ENCODE assay signal across 9 mouse cellular contexts in the genomic region with DNA sequence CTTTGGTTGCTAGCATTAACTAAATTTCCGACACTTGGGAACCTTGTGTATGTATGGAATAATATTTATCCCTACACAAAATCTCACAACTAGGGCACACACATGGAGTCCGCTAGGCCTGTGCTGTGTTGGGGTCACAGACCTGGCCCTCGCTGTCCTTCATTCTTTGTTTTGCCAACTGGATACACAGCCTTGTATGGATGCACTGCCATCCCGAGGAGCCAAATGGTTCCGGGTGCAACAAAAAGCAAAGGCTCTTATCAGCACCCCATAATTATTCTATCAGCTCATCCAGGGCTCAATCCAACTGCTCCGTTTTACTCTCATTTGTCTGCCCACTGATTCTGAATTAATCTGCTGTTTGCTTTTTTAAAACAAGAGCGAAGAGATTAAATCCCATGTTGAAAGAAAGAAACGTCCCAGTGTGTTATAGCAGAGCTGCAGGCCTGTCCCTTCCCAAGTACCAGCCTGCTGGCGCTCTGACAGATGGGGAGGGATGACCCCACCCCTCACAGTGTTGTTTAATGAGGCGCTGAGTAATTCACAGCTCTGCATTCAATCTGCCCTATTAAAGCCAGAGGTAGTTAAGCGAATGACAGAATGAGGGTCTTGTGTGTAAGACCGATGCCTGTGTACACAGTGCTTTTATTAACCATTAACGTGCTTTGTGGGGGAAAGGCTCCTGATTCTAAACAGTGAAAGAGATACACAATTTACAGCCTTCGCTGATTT.
DNase-seq lines count a peak whose midpoint lies in the region; ATAC-seq and TF ChIP-seq lines count a peak whose summit lies in the region.
"Had no signal": no experiment of that assay in that cellular context is flagged by ENCODE, and none has a peak within 500 bp of the region (broad histone marks: within the 10 kb centered on the region; RNA-seq: fewer than 3 reads in every experiment).

No protein-coding gene starts in this region.

- H3K4me2 ChIP-seq in neural tube, embryonic 14.5 days (ENCODE audit: low read depth, low read length), result 0 out of 2 replicates have a peak overlapping the region, but pooled peaks have one; percentile 7
- H3K4me2 ChIP-seq in heart, embryonic 12.5 days, result no peak overlapping the region
- H3K4me2 ChIP-seq: lung, embryonic 15.5 days had no signal

- H3K27ac ChIP-seq in layer of hippocampus, adult 2 months, result no peak overlapping the region
- no peak overlapping the region for H3K27ac ChIP-seq in embryonic facial prominence, embryonic 10.5 days (replicated peaks)
- H3K27ac ChIP-seq in neural tube, embryonic 14.5 days (ENCODE audit: low read depth, low read length), result peak overlapping the region; percentile 30
- no peak overlapping the region for H3K27ac ChIP-seq in heart, embryonic 12.5 days (ENCODE audit: poor library complexity, severe bottlenecking)
- H3K27ac ChIP-seq: lung, embryonic 15.5 days had no signal

- H3K36me3 ChIP-seq in embryonic facial prominence, embryonic 10.5 days (replicated peaks), result no peaks in the 10 kb centered on the region
- H3K36me3 ChIP-seq in neural tube, embryonic 14.5 days (ENCODE audit: control insufficient read depth, insufficient read depth, low read length), result no peaks in the 10 kb centered on the region
- no peaks in the 10 kb centered on the region for H3K36me3 ChIP-seq in heart, embryonic 12.5 days
- H3K36me3 ChIP-seq: lung, embryonic 15.5 days had no signal

- no peaks in the 10 kb centered on the region for H3K9me3 ChIP-seq in embryonic facial prominence, embryonic 10.5 days
- no peaks in the 10 kb centered on the region for H3K9me3 ChIP-seq in neural tube, embryonic 14.5 days (ENCODE audit: control insufficient read depth, low read length)
- H3K9me3 ChIP-seq in heart, embryonic 12.5 days (replicated peaks), result no peaks in the 10 kb centered on the region
- H3K9me3 ChIP-seq: lung, embryonic 15.5 days had no signal

- peak overlapping the region; percentile 19; the same call in 1 of the 2 replicates for H3K4me3 ChIP-seq in layer of hippocampus, adult 2 months
- H3K4me3 ChIP-seq in embryonic facial prominence, embryonic 10.5 days, result no peak overlapping the region
- no peak overlapping the region for H3K4me3 ChIP-seq in neural tube, embryonic 14.5 days (ENCODE audit: low read depth, low read length)
- H3K4me3 ChIP-seq in heart, embryonic 12.5 days, result no peak overlapping the region
- H3K4me3 ChIP-seq: lung, embryonic 15.5 days had no signal

- H3K4me1 ChIP-seq in embryonic facial prominence, embryonic 10.5 days, result peaks cover 18% of the 10 kb centered on the region
- peaks cover 24% of the 10 kb centered on the region for H3K4me1 ChIP-seq in neural tube, embryonic 14.5 days (ENCODE audit: control insufficient read depth, insufficient read depth, low read length)
- H3K4me1 ChIP-seq in heart, embryonic 12.5 days (replicated peaks), result peaks cover 3% of the 10 kb centered on the region; the same call in 1 of the 2 replicates
- H3K4me1 ChIP-seq: lung, embryonic 15.5 days had no signal

- peak; percentile 97 for ATAC-seq in neural tube, embryonic 14.5 days (ENCODE audit: low read depth)
- ATAC-seq in megakaryocyte-erythroid progenitor cell, adult 5-6 weeks (replicated peaks; ENCODE audit: low FRiP score, low TSS enrichment, poor library complexity, severe bottlenecking), result no peak
- ATAC-seq in heart, embryonic 12.5 days (ENCODE audit: insufficient number of reproducible peaks, low FRiP score), result no peak

- peak; percentile 23 to 40 for DNase-seq in layer of hippocampus, adult 2 months (ENCODE audit: low spot score in 2 of 2)
- no peak for DNase-seq in layer of hippocampus, adult 11-12 months (ENCODE audit: low spot score)
- DNase-seq in embryonic facial prominence, embryonic 10.5 days (ENCODE audit: low spot score), result peak; percentile 24
- DNase-seq in large intestine, adult 2 months (ENCODE audit: low read depth, low spot score), result peak; percentile 3
- no peak for DNase-seq in urinary bladder, postnatal 14 days (ENCODE audit: low spot score)

- no peak overlapping the region for H3K9ac ChIP-seq in neural tube, embryonic 14.5 days (replicated peaks; ENCODE audit: low read depth, low read length)
- no peak overlapping the region for H3K9ac ChIP-seq in heart, embryonic 12.5 days
- H3K9ac ChIP-seq: lung, embryonic 15.5 days had no signal

- H3K27me3 ChIP-seq in embryonic facial prominence, embryonic 10.5 days (replicated peaks; ENCODE audit: low read depth, poor library complexity, severe bottlenecking), result peaks cover 30% of the 10 kb centered on the region
- peaks cover 28% of the 10 kb centered on the region for H3K27me3 ChIP-seq in neural tube, embryonic 14.5 days (ENCODE audit: control insufficient read depth, insufficient read depth, low read length)
- no peaks in the 10 kb centered on the region for H3K27me3 ChIP-seq in heart, embryonic 12.5 days (replicated peaks)
- H3K27me3 ChIP-seq: lung, embryonic 15.5 days had no signal

- TF ChIP-seq CTCF in layer of hippocampus, adult 2 months (conservative IDR thresholded peaks at IDR 0.05), result no peak

- WGBS in embryonic facial prominence, embryonic 10.5 days, result 40% methylated on average over 14 of the region's 14 CpGs
- 25% methylated on average over 14 of the region's 14 CpGs for WGBS in large intestine, adult 2 months
- WGBS in neural tube, embryonic 14.5 days, result 15% methylated on average over 14 of the region's 14 CpGs
- WGBS in heart, embryonic 12.5 days, result 42% methylated on average over 14 of the region's 14 CpGs

Comparison
In these comparisons a context has a peak if more than half of its experiments do, and no peak if none do; other contexts are left out.
1. DNase-seq: peak in layer of hippocampus, adult 2 months (2 of 2), embryonic facial prominence, embryonic 10.5 days (single experiment) and large intestine, adult 2 months (single experiment); none in layer of hippocampus, adult 11-12 months (single experiment) and urinary bladder, postnatal 14 days (single experiment).